ENCODE assay signal across 9 mouse cellular contexts in genomic region chr2:114427426-114428157, GRCm38 (mm10).
DNase-seq lines count a peak whose midpoint lies in the region; ATAC-seq and TF ChIP-seq lines count a peak whose summit lies in the region.
"Had no signal": no experiment of that assay in that cellular context is flagged by ENCODE, and none has a peak within 500 bp of the region (broad histone marks: within the 10 kb centered on the region; RNA-seq: fewer than 3 reads in every experiment).

No protein-coding gene starts in this region.

- H3K4me2 ChIP-seq in lung, embryonic 14.5 days = no peak overlapping the region
- no peak overlapping the region for H3K4me2 ChIP-seq in hindbrain, embryonic 13.5 days
- no peak overlapping the region for H3K4me2 ChIP-seq in midbrain, embryonic 13.5 days (replicated peaks)

- no peak overlapping the region for H3K4me3 ChIP-seq in lung, embryonic 14.5 days (ENCODE audit: low read depth, low read length)
- no peak overlapping the region for H3K4me3 ChIP-seq in hindbrain, embryonic 13.5 days
- no peak overlapping the region for H3K4me3 ChIP-seq in midbrain, embryonic 13.5 days (replicated peaks)

- DNase-seq in frontal cortex, postnatal 14 days (ENCODE audit: low spot score in 2 of 2) = peak; percentile 8 to 12
- DNase-seq in adipocyte (ENCODE audit: low spot score) = peak; percentile 94
- peak; percentile 28 for DNase-seq in gastrocnemius, postnatal 25 days
- DNase-seq in lung, embryonic 14.5 days = peak; percentile 90
- DNase-seq in urinary bladder, postnatal 14 days (ENCODE audit: low spot score) = peak; percentile 81

- no peaks in the 10 kb centered on the region for H3K4me1 ChIP-seq in lung, embryonic 14.5 days (ENCODE audit: insufficient read depth)
- no peaks in the 10 kb centered on the region for H3K4me1 ChIP-seq in hindbrain, embryonic 13.5 days (replicated peaks)
- no peaks in the 10 kb centered on the region for H3K4me1 ChIP-seq in midbrain, embryonic 13.5 days (replicated peaks)

- H3K9ac ChIP-seq in lung, embryonic 14.5 days = no peak overlapping the region
- H3K9ac ChIP-seq in hindbrain, embryonic 13.5 days = no peak overlapping the region
- no peak overlapping the region for H3K9ac ChIP-seq in midbrain, embryonic 13.5 days (replicated peaks)
- H3K9ac ChIP-seq: liver, embryonic 14.5 days had no signal

- no peaks in the 10 kb centered on the region for H3K27me3 ChIP-seq in lung, embryonic 14.5 days (ENCODE audit: insufficient read depth, low read length)
- no peaks in the 10 kb centered on the region for H3K27me3 ChIP-seq in hindbrain, embryonic 13.5 days
- no peaks in the 10 kb centered on the region for H3K27me3 ChIP-seq in midbrain, embryonic 13.5 days

- H3K27ac ChIP-seq in lung, embryonic 14.5 days (ENCODE audit: low read depth) = no peak overlapping the region; the same call in 1 of the 2 replicates
- no peak overlapping the region for H3K27ac ChIP-seq in hindbrain, embryonic 13.5 days
- no peak overlapping the region for H3K27ac ChIP-seq in midbrain, embryonic 13.5 days
- H3K27ac ChIP-seq: liver, embryonic 14.5 days had no signal

- ATAC-seq in frontal cortex, adult (ENCODE audit: low TSS enrichment) = no peak
- ATAC-seq in lung, embryonic 14.5 days (ENCODE audit: insufficient read depth) = peak; percentile 86
- ATAC-seq in hindbrain, embryonic 13.5 days (ENCODE audit: low FRiP score) = no peak
- ATAC-seq in midbrain, embryonic 13.5 days = no peak

- H3K9me3 ChIP-seq in lung, embryonic 14.5 days (ENCODE audit: low read depth, low read length) = no peaks in the 10 kb centered on the region
- H3K9me3 ChIP-seq in hindbrain, embryonic 13.5 days = no peaks in the 10 kb centered on the region
- H3K9me3 ChIP-seq in midbrain, embryonic 13.5 days = no peaks in the 10 kb centered on the region

- no peaks in the 10 kb centered on the region for H3K36me3 ChIP-seq in lung, embryonic 14.5 days (ENCODE audit: insufficient read depth)
- no peaks in the 10 kb centered on the region for H3K36me3 ChIP-seq in hindbrain, embryonic 13.5 days
- H3K36me3 ChIP-seq in midbrain, embryonic 13.5 days = no peaks in the 10 kb centered on the region

- WGBS in lung, embryonic 14.5 days = 37% methylated on average over 10 of the region's 10 CpGs
- 85% methylated on average over 10 of the region's 10 CpGs for WGBS in hindbrain, embryonic 13.5 days
- 90% methylated on average over 10 of the region's 10 CpGs for WGBS in midbrain, embryonic 13.5 days

- no peak for TF ChIP-seq CTCF in lung, embryonic 14.5 days (IDR thresholded peaks at IDR 0.05; ENCODE audit: low read depth)

Comparison
In these comparisons a context has a peak if more than half of its experiments do, and no peak if none do; other contexts are left out.
1. DNase-seq: peak in every context shown above with its lines; median percentile 94 in adipocyte; 90 in lung, embryonic 14.5 days; 81 in urinary bladder, postnatal 14 days; 28 in gastrocnemius, postnatal 25 days; 10 in frontal cortex, postnatal 14 days.